Mouse (Mus musculus) cerebellum, postnatal 4 days (tissue): ENCODE measurements around the gene 1110017D15Rik.

ENCODE experiments used
- DNase-seq, 2 experiments: peaks; one replicate each; pipeline ENCODE4 v3.0.0; 2022; ENCODE audit warnings: low spot score in 2 of 2, mixed read lengths in 1 of 2

Gene 1110017D15Rik

DNA sequence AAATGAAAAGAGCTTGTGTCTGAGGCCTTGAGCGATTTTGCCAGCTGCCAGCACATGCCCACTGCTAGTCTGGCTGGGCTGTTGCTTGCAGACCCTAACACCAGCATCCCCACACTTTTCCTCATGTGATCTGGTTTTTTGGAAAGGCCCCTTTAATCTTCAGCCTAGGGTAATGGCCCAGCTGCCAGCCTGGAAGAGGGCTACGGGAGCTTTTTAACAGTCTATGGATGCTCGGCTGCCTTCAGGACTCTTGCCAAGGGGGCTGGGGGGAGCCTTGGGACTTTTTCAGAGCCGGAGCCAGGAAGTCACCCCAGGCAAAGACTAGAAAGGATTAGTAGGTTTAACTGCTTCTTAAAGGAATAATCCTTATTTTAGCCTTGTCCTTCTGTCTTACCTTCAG lies 3.8 kb downstream of the 1110017D15Rik start:
- DNase-seq: peak in 1 of 2 experiments; percentile 54

DNA sequence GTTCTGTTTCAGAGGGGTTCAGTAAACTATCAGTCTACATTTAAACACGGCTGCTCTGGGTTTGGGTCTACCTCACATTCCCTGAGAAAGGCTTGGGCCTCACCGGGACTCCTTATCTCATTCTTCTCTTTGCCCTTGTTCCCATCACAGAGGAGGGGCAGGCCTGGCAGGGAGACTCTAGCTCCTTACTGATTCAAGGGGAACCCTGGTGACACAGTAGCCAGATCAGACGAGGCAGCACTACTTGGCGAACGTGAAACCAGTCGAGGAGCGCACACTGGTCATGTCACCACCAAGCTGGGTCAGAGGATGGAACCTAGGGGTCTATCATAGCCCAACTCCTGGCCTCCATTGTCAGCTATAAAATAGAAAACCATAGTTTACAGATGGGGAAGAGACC lies 9.1 kb downstream of the 1110017D15Rik start:
- no peak for DNase-seq

DNA sequence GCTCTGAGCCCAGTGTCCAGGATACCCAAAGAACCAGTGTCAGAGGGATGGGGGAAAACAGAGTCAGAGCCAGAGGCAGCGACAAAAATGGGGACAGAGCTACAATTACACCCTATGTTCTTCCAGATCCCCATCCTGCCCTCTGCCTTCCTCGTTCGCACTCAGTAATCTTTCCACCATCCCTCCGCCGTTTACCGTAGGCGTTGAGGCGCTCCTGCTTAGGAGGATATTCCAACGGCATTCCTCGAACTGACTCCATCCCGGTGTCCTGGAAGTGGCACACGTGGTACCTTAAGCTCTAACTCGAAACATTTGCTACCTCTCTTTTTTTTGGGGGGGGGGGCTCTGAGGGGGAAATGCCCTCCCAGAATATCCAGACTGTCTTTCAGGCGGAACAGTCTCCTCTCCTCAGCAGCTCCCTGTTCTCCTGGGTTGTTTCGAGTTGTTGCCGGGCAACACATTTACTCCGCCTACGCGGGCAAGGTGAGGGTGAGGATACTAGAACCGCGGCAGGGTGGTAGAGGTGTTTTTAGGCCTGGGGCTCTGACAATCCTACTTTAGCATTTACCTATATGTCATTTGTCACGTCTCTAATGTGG lies 9.7 kb downstream of the 1110017D15Rik start:
- DNase-seq: no peak

DNA sequence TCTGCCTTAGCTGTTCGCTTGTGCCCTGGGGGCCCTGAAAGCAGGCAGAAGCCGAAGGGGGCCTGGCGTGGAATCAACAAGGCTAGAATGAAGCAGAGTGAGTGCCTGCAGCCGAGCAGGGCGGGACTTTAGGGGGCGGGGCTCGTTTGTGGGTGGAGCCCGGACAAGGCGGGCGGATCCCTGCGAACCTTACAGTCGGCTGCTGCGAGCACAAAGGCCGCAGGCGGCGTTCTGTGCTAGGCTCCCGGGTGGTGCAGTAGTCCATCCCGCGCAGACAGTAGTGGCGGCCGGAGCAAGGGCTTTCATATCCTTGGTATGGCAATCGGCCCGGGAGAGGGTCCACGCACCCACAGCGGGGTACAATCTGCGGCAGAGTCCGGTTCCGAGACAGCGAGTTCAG lies 10.2 kb downstream of the 1110017D15Rik start:
- peak; percentile 72 to 85 for DNase-seq

DNA sequence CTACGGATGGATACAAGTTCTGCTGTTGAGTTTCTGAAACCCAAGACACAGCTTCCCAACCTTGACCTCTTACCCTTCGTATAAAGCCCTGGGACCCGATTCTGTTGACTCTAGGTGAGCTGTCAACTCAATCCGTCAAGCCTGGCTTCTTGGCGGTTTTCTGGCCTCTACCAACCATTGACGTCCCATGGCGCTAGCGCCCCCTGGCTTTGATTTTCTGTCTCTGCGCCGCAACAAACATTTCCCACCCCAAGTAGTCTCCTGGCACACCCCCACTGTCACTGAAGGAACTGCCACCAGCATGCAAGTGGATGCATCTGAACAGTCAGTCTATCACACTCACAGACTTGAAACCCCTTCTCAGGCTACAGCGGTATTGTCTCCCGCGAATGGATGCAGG lies 11.0 kb downstream of the 1110017D15Rik start:
- peak in 1 of 2 experiments; percentile 65 for DNase-seq

DNA sequence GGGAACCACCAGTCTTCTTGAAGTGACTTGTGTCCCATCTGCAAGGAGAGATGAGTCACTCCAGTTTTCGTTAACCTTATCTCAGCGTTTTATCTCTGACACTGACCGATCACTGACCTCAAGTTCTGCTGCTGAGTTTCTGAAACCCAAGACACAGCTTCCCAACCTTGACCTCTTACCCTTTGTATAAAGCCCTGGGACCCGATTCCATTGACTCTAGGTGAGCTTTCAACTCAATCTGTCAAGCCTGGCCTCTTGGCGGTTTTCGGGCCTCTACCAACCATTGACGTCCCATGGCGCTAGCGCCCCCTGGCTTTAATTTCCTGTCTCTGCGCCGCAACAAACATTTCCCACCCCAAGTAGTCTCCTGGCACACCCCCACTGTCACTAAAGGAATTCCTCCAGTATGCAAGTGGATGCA lies 12.0 kb downstream of the 1110017D15Rik start:
- DNase-seq: no peak

DNA sequence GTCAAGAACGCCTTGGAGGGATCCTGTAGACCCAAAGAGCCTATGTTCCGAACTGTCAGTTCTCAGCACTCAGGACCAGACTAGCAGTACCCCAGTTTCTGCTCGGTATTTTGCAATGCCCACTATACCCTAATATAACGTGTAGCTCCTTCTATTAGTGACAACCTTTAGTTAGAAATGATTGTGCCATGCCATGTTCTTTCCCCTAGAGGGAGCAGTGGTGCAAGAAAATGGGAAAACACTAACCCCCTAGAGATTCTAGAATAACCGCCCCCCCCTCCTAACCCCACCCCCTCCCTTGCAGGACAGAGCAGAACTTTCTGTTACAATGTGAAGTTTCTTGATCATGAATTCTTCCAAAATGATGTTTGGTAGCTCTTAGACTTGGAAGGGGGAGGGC lies 12.8 kb downstream of the 1110017D15Rik start:
- no peak for DNase-seq

DNA sequence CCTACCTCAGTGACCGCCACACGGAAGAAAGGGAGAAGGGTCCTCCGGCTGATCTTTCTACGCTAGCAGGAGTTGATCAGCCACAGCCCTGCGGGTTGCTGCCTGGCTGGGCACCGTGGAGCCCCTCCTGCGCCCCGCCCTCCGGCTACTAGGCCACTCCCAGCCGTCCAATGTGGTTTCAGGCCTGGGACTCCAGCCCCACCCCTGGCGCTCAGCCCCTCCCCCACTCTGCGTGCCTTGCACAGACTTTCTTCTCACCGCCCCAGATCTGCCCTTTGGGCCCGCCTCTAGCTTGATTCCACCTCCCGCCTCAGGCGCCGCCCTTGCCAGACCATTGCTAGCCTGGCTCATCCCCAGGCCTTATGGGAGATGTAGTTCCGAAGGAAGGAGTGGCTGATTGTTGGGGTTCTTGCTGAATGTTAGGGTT lies 14.1 kb downstream of the 1110017D15Rik start, which contains the start of gene AI464131:
Gene AI464131, minus strand, starts transcription at position 91 of the 427 bp plus-strand sequence.
- DNase-seq: peak; percentile 95 to 97

DNA sequence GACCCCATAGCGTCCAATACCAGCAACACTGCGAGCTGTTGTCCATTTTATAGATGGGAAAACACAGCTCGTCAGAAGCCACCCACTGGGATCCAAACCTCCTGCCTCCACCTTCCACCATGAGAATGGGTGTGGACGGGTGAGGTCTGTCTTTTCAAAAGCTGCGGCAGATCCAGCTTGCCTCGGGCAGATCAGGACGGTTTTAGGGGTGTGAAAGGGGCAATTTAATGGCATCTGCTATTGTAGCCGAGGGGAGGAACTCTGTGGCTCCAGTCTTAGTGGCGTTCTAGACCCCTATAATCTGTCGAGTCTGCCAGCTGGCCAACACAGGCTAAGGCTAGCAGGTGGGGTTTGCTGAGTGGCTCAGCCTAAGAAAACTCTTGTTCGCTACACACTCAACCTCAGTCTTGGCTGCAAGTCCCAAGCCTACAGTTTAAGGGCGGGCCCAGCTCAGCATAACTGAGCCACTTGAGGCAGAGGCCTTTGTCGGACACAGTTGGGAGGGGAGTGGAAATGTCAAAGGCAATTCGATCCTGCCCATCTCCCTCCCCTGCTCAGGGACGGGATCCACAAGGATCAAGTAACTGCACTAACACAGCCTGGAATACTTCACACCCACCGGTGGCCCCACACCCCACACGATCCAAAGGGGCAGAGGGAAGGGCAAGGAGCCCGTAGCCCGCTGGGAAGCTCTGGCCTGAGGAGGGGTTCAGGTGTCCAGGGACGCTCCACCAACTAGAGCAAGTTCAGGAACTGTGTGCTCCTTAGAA lies 14.8 kb downstream of the 1110017D15Rik start:
- DNase-seq: no peak

DNA sequence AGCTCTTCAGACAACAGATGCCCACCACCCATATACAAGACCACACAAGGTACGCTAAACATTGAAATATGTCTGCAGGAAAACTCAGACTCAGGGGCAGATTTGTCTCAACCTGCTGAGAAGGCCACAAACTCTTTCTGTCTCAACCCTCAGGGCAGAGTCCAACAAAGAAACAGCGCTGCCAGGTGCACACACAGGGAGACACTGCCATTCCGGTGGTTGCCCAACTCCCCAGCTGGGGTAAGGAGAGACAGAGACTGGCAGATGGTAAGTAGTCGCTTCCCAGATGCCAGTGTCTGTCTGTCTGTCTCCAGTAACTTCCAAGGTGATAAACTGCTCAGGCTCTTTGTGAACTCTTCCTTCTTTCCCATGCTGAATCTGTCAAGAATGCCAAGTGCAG lies 16.3 kb downstream of the 1110017D15Rik start:
- no peak for DNase-seq

DNA sequence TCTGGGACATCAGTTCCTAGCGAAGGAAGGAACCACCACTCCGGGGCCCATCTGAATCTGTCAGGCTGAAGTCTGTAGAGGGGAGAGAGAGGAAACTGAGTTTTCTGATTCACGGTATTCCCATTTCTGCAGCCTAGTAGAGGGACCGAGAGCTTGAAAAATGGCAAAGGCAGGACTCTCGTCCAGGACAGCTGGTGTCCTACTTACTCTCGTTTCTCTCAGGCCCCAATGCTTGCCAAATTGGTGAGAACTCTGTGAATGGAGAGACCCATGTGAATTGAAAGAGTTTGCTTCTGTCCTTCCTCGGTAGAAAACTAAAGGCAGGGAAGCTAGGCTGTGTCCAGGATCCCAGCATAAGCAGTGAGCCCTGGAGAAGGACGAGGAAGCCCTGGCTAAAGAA lies 17.5 kb downstream of the 1110017D15Rik start:
- no peak for DNase-seq

DNA sequence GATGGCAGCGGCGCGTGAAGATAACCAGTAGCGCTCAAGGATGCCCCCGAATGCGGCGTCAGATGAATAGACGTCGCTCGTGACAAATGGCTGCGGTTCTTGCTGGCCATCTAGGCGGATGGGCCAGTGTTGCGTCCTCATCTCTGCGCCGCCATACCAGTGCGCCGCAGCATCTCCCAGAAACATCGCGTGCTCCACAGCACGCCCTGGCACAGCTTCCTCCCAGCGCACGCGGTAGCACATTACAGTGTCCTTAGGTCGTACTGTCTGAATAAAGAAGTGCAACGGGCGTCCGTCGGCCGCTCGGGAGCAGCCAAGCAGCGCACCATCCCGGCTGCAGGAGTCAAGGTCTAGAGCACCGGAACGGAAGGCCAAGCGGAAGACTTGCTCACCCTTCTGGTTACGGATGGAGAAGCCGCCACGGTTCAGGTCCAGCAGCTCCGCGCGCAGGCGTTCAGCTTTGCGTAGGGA lies 18.2 kb downstream of the 1110017D15Rik start:
- no peak for DNase-seq

DNA sequence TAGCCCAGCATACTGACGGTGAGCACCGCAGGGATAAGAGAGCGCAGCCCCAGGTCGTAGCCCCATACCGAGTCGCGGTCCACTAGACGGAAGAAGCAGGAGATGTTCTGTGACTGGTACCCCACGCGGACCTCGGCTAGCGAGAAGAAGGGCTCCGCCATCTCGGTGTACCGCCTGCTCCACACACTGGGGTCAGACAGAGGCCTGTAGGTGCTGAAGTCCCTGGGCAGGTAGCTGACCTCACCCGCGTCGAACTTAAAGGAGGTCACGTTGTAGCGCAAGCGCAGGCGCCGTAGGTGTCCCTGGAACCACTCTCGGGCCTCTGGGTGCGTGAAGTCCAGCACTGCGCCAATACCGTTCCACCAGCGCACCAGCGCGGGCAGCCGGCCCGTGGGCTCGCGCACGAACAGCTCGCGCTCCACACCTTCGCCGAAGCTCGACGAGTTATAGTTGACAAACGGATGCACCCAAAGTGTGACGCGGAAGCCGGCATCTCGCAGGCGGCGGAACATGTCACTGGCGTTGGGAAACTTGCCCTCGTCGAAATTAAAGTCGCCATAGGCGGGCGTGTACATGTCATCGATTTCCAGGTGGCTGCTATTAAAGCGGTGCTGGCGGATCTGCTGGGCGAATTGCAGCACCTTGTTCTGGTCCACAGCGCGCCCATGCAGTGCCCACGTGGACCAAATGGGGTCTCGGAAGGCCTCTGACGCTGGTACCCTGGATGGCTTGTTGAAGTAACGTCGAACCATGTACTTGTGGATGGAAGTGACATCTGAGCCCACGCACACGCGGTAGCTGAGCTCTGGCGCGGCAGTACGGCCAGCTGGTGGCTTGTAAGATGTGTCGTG lies 18.9 kb downstream of the 1110017D15Rik start:
- no peak for DNase-seq

DNA sequence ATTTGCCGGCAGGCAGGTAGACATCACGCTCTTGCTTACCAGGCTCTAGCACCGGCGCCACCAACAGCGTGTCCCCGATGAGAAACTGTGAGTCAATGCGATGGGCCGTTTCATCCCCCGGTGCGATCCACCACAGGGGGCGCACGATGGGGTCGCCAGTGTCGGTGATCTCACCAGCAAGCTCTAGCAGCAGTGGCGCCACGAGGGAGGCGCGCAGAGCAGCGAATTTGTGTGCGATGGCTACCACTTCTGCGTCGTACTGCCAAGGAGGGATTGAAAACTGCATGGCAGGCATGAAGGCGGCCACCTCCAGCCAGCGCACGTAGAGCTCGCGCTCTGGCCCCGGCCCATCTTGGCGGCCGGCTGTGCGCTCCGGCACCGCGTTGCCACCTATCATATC lies 19.6 kb downstream of the 1110017D15Rik start:
- peak in 1 of 2 experiments; percentile 52 for DNase-seq

DNA sequence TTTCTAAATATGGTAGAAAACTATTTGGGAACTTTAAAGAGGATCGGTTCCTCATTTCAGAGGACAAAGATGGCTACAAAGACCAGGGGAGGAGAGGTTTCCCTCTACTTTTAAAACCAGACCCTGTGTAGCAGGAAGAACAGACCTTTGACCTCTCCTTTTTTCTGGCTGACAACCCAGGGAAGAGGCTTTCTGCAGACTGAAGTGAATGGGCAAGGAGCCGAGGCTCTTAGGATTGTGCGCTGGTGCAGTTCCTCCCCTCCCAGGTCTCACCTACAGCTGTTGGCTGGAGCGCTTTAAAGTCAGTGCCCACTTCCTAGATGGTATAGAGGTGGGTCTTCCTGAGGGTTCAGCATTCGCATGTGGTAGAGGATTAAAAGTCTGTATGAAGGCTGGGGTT lies 20.1 kb downstream of the 1110017D15Rik start:
- DNase-seq: no peak

DNA sequence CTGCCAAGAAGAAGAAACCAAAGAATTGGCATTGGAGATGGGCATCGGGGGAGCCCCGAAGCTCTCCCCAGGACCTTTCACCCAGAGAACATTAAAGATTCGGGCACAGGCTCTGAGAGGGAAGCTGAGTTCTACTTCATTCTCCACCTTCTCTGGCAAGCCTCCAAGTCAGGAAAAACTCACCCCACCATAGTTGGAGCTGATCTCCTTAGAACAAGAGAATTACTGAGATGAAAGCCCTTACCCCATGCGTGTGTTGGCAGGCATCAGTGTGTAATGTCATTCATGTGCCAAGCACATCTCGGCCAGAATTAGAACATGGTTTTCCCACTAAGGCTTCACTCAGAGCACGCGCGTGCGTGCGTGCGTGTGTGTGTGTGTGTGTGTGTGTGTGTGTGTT lies 21.3 kb downstream of the 1110017D15Rik start:
- DNase-seq: peak in 1 of 2 experiments; percentile 46

DNA sequence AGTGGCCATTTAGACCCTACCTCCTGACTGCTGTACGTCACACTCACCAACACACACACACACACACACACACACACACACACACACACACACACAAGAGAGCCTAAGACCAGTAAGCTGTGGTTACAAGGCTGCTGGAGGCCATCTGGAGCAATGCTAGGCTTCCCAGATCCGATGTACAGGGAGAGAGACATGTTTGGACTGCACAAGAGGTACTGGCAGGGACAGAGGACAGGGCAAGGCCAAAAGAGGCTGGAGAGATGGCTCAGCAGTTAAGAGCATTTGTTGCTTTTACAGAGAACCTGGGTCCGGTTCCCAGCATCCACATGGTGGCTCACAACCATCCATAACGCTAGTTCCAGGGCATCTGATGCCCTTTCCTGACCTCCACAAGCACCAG lies 22.1 kb downstream of the 1110017D15Rik start:
- no peak for DNase-seq

DNA sequence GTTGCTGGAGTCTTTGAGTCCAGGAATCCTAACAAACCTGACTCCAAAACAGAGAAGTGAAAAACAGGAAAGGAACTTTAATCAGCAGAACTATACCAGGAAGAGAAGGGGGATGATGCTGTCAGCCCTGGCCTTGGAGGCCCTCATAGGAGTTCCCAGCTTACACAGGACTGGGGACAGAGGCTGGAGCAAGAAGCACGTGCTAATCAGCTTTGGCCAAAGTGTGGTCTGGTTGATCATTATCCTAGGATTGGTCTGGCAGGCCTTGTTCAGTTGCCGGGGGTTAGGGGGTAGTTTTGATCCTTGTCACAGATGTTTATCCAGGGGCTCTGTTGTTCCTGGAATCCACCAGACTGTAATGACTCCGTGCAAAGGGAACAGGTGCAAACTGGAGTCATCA lies 22.8 kb downstream of the 1110017D15Rik start:
- DNase-seq: no peak

DNA sequence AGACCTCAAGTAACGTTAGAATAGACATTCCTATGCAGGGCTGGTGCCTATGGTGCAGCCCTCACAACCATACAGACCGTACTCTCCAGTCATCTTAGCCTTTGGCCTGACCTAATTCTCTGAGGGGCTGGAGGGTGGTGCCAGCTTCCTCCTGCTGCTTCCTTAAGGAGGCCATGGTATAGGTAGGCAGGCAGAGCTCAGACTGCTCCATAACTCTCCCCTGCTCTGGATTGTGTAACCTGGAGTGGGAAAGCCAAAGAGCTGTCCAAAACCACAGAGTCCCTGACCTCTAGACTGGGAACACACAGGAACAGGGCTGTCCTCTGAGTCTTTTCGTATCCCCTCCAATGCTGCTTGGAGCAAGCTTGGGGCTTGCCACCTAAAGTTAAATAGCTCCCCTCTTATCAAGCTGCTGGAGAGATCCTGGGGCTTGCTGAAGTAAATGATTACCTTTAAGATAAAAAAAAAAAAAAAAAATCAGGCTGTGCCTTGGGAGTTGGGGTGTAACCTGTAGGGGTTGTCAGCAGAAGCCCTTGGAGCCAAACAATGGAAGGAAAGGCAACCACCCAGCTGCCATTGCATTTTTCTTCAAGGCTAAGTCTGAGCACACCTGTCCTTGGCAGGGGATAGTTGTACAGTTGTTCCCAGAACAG lies 23.5 kb downstream of the 1110017D15Rik start:
- DNase-seq: no peak

DNA sequence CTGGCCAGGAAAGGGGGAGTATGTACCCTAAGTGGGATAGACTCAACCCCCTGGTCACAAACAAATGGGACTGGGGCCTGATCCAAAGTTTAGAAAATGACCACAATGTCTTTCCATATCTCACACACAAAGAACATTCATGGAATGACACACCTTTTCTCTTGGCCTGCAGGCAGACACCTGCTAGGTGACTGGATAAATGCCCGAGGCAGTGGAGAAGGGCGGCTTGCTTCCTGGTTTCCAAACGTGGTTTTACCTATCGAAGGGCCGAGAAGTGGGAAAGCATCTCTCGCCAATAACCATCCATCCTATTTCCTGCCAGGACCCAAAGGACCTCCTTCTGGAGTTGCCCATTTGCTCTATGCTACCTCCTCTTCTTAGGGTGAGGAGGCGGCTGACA lies 24.2 kb downstream of the 1110017D15Rik start:
- no peak for DNase-seq

DNA sequence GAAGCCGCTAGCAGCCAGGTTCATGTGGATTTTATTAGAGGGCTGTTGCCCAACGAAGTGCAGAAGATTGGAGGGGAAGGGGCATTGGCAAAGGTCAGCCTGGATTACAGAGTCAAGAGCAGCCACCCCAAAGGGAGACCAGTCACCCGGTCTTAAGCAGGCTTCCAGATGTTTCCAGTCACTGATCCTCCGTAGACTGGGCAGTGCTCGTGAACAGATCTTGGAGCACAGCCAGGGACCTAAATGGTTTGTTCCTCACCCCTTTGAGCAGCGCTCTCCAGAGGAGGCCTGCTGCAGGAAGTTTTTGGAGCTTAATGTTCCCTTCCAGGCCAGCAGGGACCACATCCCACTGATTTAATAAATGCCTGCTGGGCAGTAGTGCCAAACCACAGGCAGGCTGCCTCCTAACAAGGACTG lies 35.5 kb downstream of the 1110017D15Rik start:
- DNase-seq: no peak

DNA sequence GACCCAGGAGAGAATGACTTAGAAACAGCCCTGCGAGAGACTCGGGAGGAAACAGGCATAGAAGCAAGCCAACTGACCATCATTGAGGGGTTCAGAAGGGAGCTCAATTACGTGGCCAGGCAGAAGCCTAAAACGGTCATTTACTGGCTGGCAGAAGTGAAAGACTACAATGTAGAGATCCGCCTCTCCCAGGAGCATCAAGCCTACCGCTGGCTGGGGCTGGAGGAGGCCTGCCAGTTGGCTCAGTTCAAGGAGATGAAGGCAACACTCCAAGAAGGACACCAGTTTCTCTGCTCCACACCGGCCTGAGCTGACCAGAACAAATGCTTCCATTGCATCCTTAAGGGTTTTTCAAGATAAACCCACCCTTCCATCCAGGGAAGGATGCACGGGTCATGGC lies 36.9 kb downstream of the 1110017D15Rik start:
- no peak for DNase-seq
